Mouse (Mus musculus) liver, embryonic 13.5 days (tissue): Measurements from ENCODE around the gene Tbk1. TPM values are rescaled to one million over a fixed set of nuclear protein-coding genes. Genes with fewer than 3 reads are reported as not detected.
A peak's percentile ranks its signal among the peaks of the same experiment; 100 is the strongest.

ENCODE experiments used
- ATAC-seq: fragments of 200-750 bp; cut with Nextera tagmentation; 2 replicates; pipeline ENCODE4 v1.8.0; 2017; ENCODE audit warnings: low read depth, mild to moderate bottlenecking, moderate number of reproducible peaks, moderate library complexity
- DNase-seq: peaks from one replicate; pipeline ENCODE4 v3.0.0; 2022
- H3K27ac ChIP-seq: fragments of 300-500 bp; sonication (generic); 2 replicates; pipeline ENCODE4 v1.5.1; 2015; ENCODE audit warnings: moderate library complexity, mild to moderate bottlenecking, inconsistent platforms
- H3K27me3 ChIP-seq: fragments of 300-500 bp; sonication (generic); 2 replicates; pipeline ENCODE4 v1.6.1; 2015; ENCODE audit warnings: mild to moderate bottlenecking, inconsistent platforms
- H3K36me3 ChIP-seq: fragments of 300-500 bp; sonication (generic); 2 replicates; pipeline ENCODE4 v1.6.1; 2015; ENCODE audit warnings: mild to moderate bottlenecking, inconsistent platforms
- H3K4me1 ChIP-seq: fragments of 300-500 bp; sonication (generic); replicated peaks from 2 replicates; pipeline ENCODE4 v1.6.1; 2015; ENCODE audit warnings: inconsistent platforms
- H3K4me2 ChIP-seq: fragments of 300-500 bp; sonication (generic); 2 replicates; pipeline ENCODE4 v1.6.1; 2015; ENCODE audit warnings: inconsistent platforms, mild to moderate bottlenecking, moderate library complexity
- H3K4me3 ChIP-seq: fragments of 300-500 bp; sonication (generic); replicated peaks from 2 replicates; pipeline ENCODE4 v1.5.1; 2015; ENCODE audit warnings: mild to moderate bottlenecking, inconsistent platforms
- H3K9ac ChIP-seq: fragments of 300-500 bp; sonication (generic); 2 replicates; pipeline ENCODE4 v1.6.1; 2015; ENCODE audit warnings: mild to moderate bottlenecking, inconsistent platforms
- H3K9me3 ChIP-seq: fragments of 300-500 bp; sonication (generic); replicated peaks from 2 replicates; pipeline ENCODE4 v1.6.1; 2016; ENCODE audit warnings: inconsistent platforms
- WGBS: fragments of 180-500 bp; shearing (Covaris S2); methylation state at CpG from one replicate; pipeline ENCODE4 v1.1.7; 2015; ENCODE audit not compliant: insufficient replicate concordance; 5-methylcytosine and 5-hydroxymethylcytosine counted together
- polyA plus RNA-seq: library from polyadenylated mRNA; unstranded; fragments of >200 nt; fragmentation: Nextera tagmentation; extraction: Ambion mirVana; gene quantifications from 2 replicates; pipeline ENCODE4 v1.2.1, GENCODE M21; 2015

The Tbk1 gene
- polyA plus RNA-seq, 1 experiment from 2014 or later: 18.4 TPM

DNA sequence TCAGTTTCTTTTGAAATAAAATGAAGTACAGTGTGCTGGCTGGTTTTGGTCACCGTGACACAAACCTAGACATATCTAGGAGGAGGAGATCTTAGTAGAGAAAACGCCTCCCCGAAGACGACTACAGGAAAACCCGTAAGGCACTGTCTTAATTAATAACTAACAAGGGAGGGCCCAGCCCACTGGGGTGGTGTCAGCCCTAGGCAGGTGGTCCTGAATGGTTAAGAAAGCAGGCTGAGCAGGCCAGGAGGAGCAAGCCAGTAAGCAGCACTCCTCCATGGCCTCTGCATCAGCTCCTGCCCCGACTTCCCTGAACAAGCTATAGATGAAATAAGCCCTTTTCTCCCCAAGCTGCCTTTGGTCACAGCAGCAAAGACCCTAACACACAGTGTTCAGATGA, 16.8 kb downstream of the Tbk1 start:
- Histone ChIP-seq H3K4me1 (peaks cover 38% of the 10 kb centered on the region), H3K9me3 (peaks cover 9% of the 10 kb centered on the region), H3K4me3 (no peak overlapping the region), H3K9ac (peak overlapping the region; percentile 12), H3K27ac (peak overlapping the region; percentile 89), H3K4me2 (peak overlapping the region; percentile 52), H3K36me3 (peaks cover 62% of the 10 kb centered on the region), H3K27me3 (no peaks in the 10 kb centered on the region)
- ATAC-seq: no peak
- WGBS: 72% methylated on average over 6 of the region's 6 CpGs
- no peak for DNase-seq

DNA sequence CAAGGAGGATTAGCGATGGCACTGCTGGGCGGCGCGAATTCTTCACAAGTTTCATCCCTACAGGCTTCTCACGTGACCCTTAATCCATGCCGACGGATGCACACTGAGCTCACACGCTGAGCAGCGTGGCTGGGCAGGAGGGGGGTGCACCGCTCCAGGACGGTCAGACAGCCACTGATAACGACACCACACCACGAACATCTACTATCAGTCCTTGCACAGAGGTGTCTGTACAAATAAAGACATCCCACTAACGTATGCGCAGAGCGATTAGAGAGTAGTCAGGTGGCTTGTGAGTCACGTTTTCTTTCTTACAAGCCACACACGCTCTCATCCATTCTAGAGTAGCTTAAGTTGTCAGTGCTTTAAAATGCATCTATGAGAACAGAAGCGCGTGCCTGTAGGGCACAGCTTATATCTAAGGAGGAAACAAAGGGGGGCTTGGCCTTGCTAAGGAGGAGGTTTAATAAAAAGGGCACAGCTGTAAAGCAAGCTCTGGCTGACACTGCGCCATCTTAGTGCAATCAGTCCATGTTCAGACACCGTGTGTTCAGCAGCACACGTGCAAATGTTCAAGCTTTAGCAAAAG, 17.5 kb downstream of the Tbk1 start:
- ATAC-seq: peak; percentile 100
- Histone ChIP-seq H3K36me3 (peaks cover 62% of the 10 kb centered on the region), H3K9me3 (peaks cover 9% of the 10 kb centered on the region), H3K4me3 (peak overlapping the region; percentile 10; the same call in 1 of the 2 replicates), H3K9ac (peak overlapping the region; percentile 48), H3K4me1 (peaks cover 45% of the 10 kb centered on the region), H3K27me3 (no peaks in the 10 kb centered on the region), H3K27ac (peak overlapping the region; percentile 89), H3K4me2 (peak overlapping the region; percentile 52)
- peak; percentile 88 for DNase-seq
- WGBS: 11% methylated on average over 23 of the region's 23 CpGs

DNA sequence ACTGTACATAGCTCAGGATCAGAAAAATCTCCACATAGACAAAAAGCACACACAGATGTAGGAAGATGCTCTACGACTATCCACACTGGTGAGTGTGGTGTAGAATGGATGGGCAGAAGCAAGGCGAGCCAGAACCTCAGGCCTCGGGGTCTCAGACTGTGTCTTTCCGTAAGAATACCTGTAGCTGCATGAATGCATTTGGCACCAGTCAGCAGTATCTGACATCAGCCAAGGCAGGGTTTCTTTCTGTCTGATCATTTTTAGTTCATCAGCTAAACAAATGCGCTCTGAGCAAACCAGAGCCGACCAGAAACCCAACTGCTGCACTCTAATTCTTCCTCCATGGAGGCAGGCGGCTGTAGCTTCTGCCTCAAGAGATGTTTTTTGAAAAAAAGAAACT, 18.1 kb downstream of the Tbk1 start:
- H3K36me3 ChIP-seq: peaks cover 66% of the 10 kb centered on the region
- H3K4me3 ChIP-seq: peak overlapping the region; percentile 10; the same call in 1 of the 2 replicates
- H3K4me2 ChIP-seq: peak overlapping the region; percentile 52
- peak overlapping the region; percentile 48; the same call in 1 of the 2 replicates for H3K9ac ChIP-seq
- H3K9me3 ChIP-seq: peaks cover 9% of the 10 kb centered on the region
- ATAC-seq (no peak), DNase-seq (no peak)
- peaks cover 50% of the 10 kb centered on the region for H3K4me1 ChIP-seq
- no peaks in the 10 kb centered on the region for H3K27me3 ChIP-seq
- WGBS: 75% methylated on average over 7 of the region's 7 CpGs
- peak overlapping the region; percentile 89 for H3K27ac ChIP-seq

DNA sequence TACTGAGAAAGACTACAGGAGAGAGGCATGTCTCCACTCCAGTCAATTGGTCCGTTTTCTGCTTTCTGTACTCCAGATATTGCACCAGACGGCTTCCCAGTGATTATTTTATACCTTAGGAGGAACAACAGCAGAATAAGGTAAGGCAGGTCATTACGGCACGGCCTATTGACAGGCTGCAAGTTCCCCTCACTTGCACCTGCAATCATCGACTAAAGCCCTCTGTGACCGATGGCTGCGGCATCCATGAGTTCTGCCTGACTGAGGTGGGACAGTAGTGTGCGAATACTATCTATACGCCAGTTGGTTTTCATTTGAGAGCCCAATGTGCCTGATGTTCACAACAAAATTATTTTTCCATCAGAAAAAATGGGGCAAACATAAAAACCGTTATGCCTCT, 18.6 kb downstream of the Tbk1 start:
- H3K4me1 ChIP-seq: peaks cover 50% of the 10 kb centered on the region
- H3K27ac ChIP-seq: peak overlapping the region; percentile 89
- 88% methylated on average over 10 of the region's 10 CpGs for WGBS
- peaks cover 71% of the 10 kb centered on the region for H3K36me3 ChIP-seq
- peaks cover 9% of the 10 kb centered on the region for H3K9me3 ChIP-seq
- 0 out of 2 replicates have a peak overlapping the region, but pooled peaks have one; percentile 10 for H3K4me3 ChIP-seq
- DNase-seq: no peak
- H3K27me3 ChIP-seq: no peaks in the 10 kb centered on the region
- H3K4me2 ChIP-seq: peak overlapping the region; percentile 52
- peak overlapping the region; percentile 48; the same call in 1 of the 2 replicates for H3K9ac ChIP-seq
- ATAC-seq: no peak

DNA sequence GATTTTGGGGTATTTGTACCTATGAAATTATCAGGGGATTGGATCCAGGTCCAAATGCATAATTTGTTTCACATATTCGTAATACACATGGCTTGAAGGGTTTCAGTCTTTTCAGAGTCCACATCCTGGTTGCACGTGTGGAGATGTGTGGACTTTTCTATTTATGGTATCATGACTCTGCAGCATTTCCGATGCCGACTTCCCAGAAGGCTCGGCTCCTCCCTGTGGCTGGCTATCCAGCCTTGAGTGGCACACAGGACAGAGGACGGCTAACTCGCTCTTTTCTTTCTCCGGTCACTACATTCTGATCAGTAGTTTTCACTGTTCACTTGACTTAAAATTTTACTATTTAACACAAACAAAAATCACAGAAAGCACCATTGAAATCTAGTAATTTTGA, 22.1 kb downstream of the Tbk1 start:
- no peak overlapping the region for H3K4me2 ChIP-seq
- no peaks in the 10 kb centered on the region for H3K27me3 ChIP-seq
- H3K9me3 ChIP-seq: 0 out of 2 replicates have a peak, but pooled peaks cover 4% of the 10 kb centered on the region
- H3K9ac ChIP-seq: no peak overlapping the region
- ATAC-seq: no peak
- peak overlapping the region; percentile 64 for H3K27ac ChIP-seq
- peaks cover 65% of the 10 kb centered on the region for H3K36me3 ChIP-seq
- WGBS: 61% methylated on average over 8 of the region's 8 CpGs
- H3K4me1 ChIP-seq: peaks cover 32% of the 10 kb centered on the region
- H3K4me3 ChIP-seq: no peak overlapping the region
- peak; percentile 18 for DNase-seq

DNA sequence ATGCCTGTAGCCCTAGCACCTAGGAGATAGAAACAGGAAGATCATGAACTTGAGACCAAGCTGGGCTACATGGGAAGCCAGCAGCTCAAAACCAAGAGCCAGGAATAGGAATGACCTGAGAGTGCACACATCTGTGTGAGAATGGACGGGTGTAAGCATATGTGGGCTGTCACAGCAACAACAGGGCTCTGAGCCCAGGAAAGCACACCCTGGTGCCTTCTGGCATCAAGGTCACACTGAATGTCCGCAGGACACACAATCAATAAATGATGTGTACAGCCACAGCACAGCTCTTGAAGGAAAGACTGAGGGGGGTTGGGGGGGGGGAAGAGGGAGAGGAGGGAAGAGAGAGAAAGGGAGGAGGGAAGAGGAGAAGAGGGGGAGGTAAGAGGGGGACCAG, 28.4 kb downstream of the Tbk1 start:
- H3K9ac ChIP-seq: 0 out of 2 replicates have a peak overlapping the region, but pooled peaks have one; percentile 33
- H3K27ac ChIP-seq: no peak overlapping the region
- H3K4me2 ChIP-seq: no peak overlapping the region
- DNase-seq: no peak
- no peaks in the 10 kb centered on the region for H3K27me3 ChIP-seq
- no peak for ATAC-seq
- H3K4me3 ChIP-seq: no peak overlapping the region
- no peaks in the 10 kb centered on the region for H3K9me3 ChIP-seq
- WGBS: 59% methylated on average over 2 of the region's 2 CpGs
- H3K4me1 ChIP-seq: no peaks in the 10 kb centered on the region; the same call in 1 of the 2 replicates
- H3K36me3 ChIP-seq: peaks cover 83% of the 10 kb centered on the region

DNA sequence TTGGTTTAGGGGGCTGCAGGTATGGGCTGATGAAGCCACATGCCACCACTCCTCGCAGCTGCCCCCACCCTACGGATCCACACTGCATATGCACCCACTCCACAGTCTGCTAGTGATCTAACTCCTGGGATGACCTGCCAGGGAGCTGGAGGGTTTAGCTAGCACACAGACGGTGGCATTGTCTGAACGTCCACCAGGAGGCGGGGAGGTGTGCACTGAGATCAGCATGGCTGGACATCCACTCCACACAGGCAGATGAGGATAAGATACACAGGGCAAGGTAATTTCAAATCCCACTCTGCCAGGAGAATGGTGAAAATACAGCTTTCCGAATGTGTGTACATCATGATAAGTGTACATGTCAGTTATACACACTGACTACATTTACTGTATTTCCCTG, 30.3 kb downstream of the Tbk1 start:
- no peak overlapping the region for H3K4me2 ChIP-seq
- ATAC-seq (peak; percentile 66), DNase-seq (no peak)
- no peaks in the 10 kb centered on the region; the same call in 1 of the 2 replicates for H3K4me1 ChIP-seq
- H3K9ac ChIP-seq: no peak overlapping the region
- no peaks in the 10 kb centered on the region for H3K9me3 ChIP-seq
- no peak overlapping the region for H3K27ac ChIP-seq
- no peaks in the 10 kb centered on the region for H3K27me3 ChIP-seq
- WGBS: 65% methylated on average over 6 of the region's 6 CpGs
- H3K4me3 ChIP-seq: no peak overlapping the region
- peaks cover 88% of the 10 kb centered on the region for H3K36me3 ChIP-seq

DNA sequence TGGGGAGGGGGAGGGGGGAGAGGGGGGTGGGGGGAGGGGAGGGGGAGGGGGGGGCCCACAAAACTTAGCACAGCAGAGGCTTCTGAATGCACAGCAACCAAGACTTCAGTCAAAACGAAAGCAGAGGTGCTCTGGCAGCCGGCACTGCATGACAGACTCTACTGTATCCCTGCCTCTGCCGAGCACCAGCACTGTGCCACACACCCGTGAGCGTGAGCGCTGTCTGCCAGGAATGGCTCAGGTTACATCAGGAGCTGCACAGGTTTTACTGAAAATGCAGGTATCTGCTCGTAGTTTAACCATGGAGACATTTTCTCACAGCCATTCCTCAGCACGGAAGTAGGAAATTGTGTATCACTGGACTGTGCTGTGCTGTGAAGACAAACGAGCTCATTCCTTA, 36.3 kb downstream of the Tbk1 start:
- ATAC-seq (no peak), DNase-seq (no peak)
- no peaks in the 10 kb centered on the region; the same call in 1 of the 2 replicates for H3K4me1 ChIP-seq
- H3K9ac ChIP-seq: no peak overlapping the region
- H3K4me2 ChIP-seq: no peak overlapping the region
- H3K36me3 ChIP-seq: peaks cover 89% of the 10 kb centered on the region
- H3K9me3 ChIP-seq: no peaks in the 10 kb centered on the region
- 85% methylated on average over 9 of the region's 9 CpGs for WGBS
- H3K4me3 ChIP-seq: no peak overlapping the region
- no peak overlapping the region for H3K27ac ChIP-seq
- H3K27me3 ChIP-seq: no peaks in the 10 kb centered on the region

DNA sequence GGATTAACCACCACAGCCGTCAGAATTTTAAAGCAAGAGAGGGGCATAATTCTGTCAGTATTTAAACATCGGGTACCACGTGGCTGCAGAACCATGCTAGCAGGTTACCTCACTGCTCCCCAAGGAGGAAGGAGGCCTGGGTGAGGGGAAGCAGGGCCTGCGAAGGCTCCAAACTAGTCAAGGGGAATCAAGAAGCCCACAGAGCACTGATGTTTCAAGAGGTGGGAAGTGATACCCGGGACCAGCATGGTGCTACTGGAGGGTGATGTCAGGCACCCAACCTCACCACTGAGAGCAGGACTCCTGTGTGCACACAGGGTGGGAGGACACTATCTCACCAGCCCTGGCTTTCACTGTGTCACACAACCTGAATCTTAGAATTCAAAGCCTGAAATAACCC, 36.9 kb downstream of the Tbk1 start:
- 73% methylated on average over 5 of the region's 5 CpGs for WGBS
- Histone ChIP-seq H3K36me3 (peaks cover 86% of the 10 kb centered on the region), H3K4me3 (no peak overlapping the region), H3K27ac (no peak overlapping the region), H3K9me3 (no peaks in the 10 kb centered on the region), H3K4me2 (no peak overlapping the region), H3K27me3 (no peaks in the 10 kb centered on the region), H3K9ac (no peak overlapping the region), H3K4me1 (no peaks in the 10 kb centered on the region; the same call in 1 of the 2 replicates)
- DNase-seq: no peak
- no peak for ATAC-seq

DNA sequence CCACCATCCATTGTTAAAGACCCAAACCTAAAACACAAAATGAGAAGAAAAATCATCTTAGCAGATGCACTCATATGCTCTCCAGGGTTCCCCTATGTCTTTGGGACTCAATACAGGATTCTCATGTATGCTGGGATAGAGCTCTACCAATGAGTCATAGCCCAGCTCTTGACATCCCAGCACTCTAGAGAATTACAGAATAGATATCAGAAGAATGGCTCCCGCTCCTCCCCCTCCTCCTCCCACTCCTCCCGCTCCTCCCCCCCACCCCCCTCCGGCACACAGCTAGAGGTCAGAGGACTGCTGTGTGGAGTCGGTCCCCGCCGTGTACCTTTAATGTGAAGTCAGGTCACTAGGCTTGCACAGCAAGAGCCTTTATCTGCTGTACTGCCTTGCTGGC, 39.4 kb downstream of the Tbk1 start:
- no peak for ATAC-seq
- 67% methylated on average over 6 of the region's 6 CpGs for WGBS
- Histone ChIP-seq H3K27ac (no peak overlapping the region), H3K9me3 (no peaks in the 10 kb centered on the region), H3K27me3 (no peaks in the 10 kb centered on the region), H3K4me3 (no peak overlapping the region), H3K36me3 (peaks cover 64% of the 10 kb centered on the region), H3K4me1 (peaks cover 2% of the 10 kb centered on the region; the same call in 1 of the 2 replicates), H3K4me2 (no peak overlapping the region), H3K9ac (no peak overlapping the region)
- DNase-seq: no peak

DNA sequence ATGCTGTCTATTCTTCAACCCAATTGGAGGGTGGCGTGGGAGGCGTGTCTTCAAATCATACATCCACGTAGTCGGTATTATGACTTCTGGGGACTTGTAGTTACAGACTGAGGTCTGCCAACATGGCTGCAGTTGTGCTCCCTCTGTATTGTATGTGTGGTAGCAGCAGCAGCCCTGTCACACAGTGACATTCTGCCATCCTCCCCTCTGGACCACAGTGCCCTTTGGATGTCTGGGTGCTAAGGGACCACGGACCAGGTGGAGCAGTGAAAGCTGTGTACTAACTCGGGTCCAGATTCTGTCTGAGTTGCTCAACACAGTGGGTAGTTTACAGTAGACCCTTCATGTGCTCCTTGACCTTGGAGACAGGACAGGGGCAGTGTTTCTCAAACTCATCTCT, 43.0 kb downstream of the Tbk1 start:
- no peaks in the 10 kb centered on the region for H3K9me3 ChIP-seq
- no peak overlapping the region for H3K4me2 ChIP-seq
- peaks cover 2% of the 10 kb centered on the region; the same call in 1 of the 2 replicates for H3K4me1 ChIP-seq
- H3K36me3 ChIP-seq: peaks cover 30% of the 10 kb centered on the region
- ATAC-seq: no peak
- WGBS: 87% methylated on average over 6 of the region's 6 CpGs
- H3K9ac ChIP-seq: no peak overlapping the region
- no peak overlapping the region for H3K27ac ChIP-seq
- H3K27me3 ChIP-seq: no peaks in the 10 kb centered on the region
- no peak for DNase-seq
- H3K4me3 ChIP-seq: no peak overlapping the region

DNA sequence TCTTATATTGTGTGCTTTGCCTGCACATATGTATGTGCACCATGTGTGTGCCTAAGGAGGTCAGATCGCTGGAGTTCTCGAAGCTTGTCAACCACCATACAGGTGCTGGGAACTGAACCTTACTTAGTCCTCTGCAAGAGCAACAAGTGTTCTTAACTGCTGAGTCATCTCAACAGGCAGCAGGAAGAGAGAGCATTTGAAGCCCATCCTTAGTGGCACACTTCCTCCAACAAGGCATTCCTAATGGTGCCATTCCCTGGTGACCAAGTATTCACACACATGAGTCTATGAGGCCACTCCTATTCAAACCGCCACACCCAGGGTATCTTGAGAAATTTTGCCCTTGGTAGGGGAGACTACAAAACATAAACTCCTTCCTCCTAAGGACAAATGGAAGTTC, 44.4 kb downstream of the Tbk1 start:
- DNase-seq (no peak), ATAC-seq (no peak)
- no peak overlapping the region for H3K9ac ChIP-seq
- H3K36me3 ChIP-seq: peaks cover 21% of the 10 kb centered on the region
- H3K27ac ChIP-seq: no peak overlapping the region
- H3K9me3 ChIP-seq: no peaks in the 10 kb centered on the region
- no peaks in the 10 kb centered on the region for H3K27me3 ChIP-seq
- no peak overlapping the region for H3K4me3 ChIP-seq
- 74% methylated on average over 3 of the region's 3 CpGs for WGBS
- peaks cover 7% of the 10 kb centered on the region; the same call in 1 of the 2 replicates for H3K4me1 ChIP-seq
- H3K4me2 ChIP-seq: no peak overlapping the region
